Mouse (Mus musculus) stomach, embryonic 16.5 days (tissue): Measurements from ENCODE around the gene Skap2. TPM values are rescaled to one million over a fixed set of nuclear protein-coding genes. Genes with fewer than 3 reads are reported as not detected.

Source experiments
- ATAC-seq: fragments of 200-750 bp; cut with Nextera tagmentation; 2 replicates; pipeline ENCODE4 v1.8.0; 2017; ENCODE audit warnings: moderate number of reproducible peaks, moderate TSS enrichment; ENCODE audit not compliant: insufficient read depth, low FRiP score
- H3K27ac ChIP-seq: fragments of 300-500 bp; sonication (generic); 2 replicates; pipeline ENCODE4 v1.5.1; 2014; ENCODE audit warnings: low read length
- H3K27me3 ChIP-seq: fragments of 300-500 bp; sonication (generic); 2 replicates; pipeline ENCODE4 v1.6.1; 2014; ENCODE audit warnings: low read length, control low read depth, mixed read lengths; ENCODE audit not compliant: control insufficient read depth, insufficient read depth
- H3K36me3 ChIP-seq: fragments of 300-500 bp; sonication (generic); 2 replicates; pipeline ENCODE4 v1.6.1; 2014; ENCODE audit warnings: low read length; ENCODE audit not compliant: control insufficient read depth, insufficient read depth
- H3K4me1 ChIP-seq: fragments of 300-500 bp; sonication (generic); 2 replicates; pipeline ENCODE4 v1.6.1; 2014; ENCODE audit warnings: low read length, control low read depth, mixed read lengths; ENCODE audit not compliant: control insufficient read depth, insufficient read depth
- H3K4me2 ChIP-seq: fragments of 300-500 bp; sonication (generic); 2 replicates; pipeline ENCODE4 v1.6.1; 2014; ENCODE audit warnings: low read depth, low read length, mixed read lengths
- H3K4me3 ChIP-seq: fragments of 300-500 bp; sonication (generic); replicated peaks from 2 replicates; pipeline ENCODE4 v1.5.1; 2014; ENCODE audit warnings: mild to moderate bottlenecking, low read length
- H3K9ac ChIP-seq: fragments of 300-500 bp; sonication (generic); 2 replicates; pipeline ENCODE4 v1.6.1; 2014; ENCODE audit warnings: low read length
- H3K9me3 ChIP-seq: fragments of 300-500 bp; sonication (generic); replicated peaks from 2 replicates; pipeline ENCODE4 v1.6.1; 2016; ENCODE audit warnings: low read length, control low read depth; ENCODE audit not compliant: control insufficient read depth
- WGBS: fragments of 180-500 bp; shearing (Covaris S2); extraction: QIAGEN DNeasy Blood & Tissue Kit; methylation state at CpG from one replicate; pipeline ENCODE4 v1.1.7; 2014; 5-methylcytosine and 5-hydroxymethylcytosine counted together
- polyA plus RNA-seq: library from polyadenylated mRNA; unstranded; fragments of >200 nt; fragmentation: Nextera tagmentation; extraction: Ambion mirVana; gene quantifications from 2 replicates; pipeline ENCODE4 v1.2.1, GENCODE M21; 2015

Skap2 gene
- polyA plus RNA-seq, 1 experiment from 2014 or later: 44.6 TPM

DNA sequence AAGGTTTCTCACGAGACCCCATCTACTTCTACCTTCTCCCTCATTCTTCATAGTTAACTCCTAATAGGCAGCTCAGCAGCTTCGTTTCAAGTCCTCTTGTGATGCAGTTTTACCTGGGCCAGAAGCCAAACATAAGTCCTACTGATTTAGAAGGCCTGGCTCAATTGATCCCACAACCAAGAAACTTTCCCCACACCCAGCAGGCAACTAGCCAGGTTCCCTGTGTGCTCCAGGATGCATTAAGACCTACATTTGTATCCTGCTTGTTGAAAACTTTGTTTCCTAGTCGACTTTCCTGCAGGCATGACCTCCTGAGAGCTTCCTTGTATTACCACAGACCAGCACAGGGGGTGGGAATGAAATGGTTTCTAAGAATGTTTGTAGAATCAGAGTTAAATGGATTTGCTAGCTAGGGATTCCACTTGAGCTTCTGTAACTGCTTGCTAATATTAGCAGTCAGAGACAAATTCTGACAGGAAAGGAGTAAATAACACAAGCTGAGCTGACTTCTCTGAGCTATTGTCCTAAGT lies 125.4 kb downstream of the Skap2 start:
- peak; percentile 62; the same call in 1 of the 2 replicates for ATAC-seq
- H3K27me3 ChIP-seq: no peaks in the 10 kb centered on the region
- peaks cover 15% of the 10 kb centered on the region for H3K4me1 ChIP-seq
- no peaks in the 10 kb centered on the region for H3K36me3 ChIP-seq
- no peak overlapping the region for H3K4me3 ChIP-seq
- WGBS: 24% methylated on average over 3 of the region's 3 CpGs
- H3K9me3 ChIP-seq: no peaks in the 10 kb centered on the region
- H3K4me2 ChIP-seq: no peak overlapping the region
- peak overlapping the region; percentile 48 for H3K27ac ChIP-seq
- H3K9ac ChIP-seq: no peak overlapping the region

- H3K27ac ChIP-seq: no peak overlapping the region
- WGBS: 80% methylated on average over 5 of the region's 5 CpGs
These were observed 129.5 kb downstream of the Skap2 start for GRCm38 (mm10) chr6:51882880-51883274.

DNA sequence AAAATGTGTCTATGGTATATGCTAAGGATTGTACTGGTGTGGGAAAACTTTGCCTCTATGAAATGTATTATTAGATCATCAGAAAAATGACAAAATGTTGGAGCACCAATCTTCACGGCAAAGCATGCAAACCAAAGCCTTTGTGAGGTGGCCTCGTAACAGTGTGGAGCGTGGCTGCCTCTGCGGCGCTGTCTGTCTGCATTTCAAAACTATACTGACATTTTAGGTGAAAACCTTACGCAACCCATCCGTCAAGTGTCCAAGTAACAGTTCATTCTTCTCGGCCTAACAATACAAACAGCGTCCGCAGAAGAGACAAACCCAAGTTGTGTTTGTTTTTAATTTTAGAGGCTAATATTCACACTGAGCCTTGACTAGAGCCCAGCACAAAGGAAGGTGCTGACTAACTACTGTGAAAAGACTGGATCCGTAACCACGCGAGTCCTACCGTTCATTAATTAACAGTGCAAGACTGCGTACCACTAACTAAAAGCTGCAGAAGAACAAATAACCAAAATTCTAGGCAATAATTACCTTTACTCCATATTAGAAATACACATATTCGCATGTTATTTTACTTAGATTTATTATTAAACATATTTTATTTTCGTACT lies 130.0 kb downstream of the Skap2 start:
- no peak overlapping the region for H3K27ac ChIP-seq
- no peaks in the 10 kb centered on the region for H3K27me3 ChIP-seq
- WGBS: 69% methylated on average over 17 of the region's 17 CpGs
- no peaks in the 10 kb centered on the region for H3K9me3 ChIP-seq
- no peak overlapping the region for H3K4me2 ChIP-seq
- no peak overlapping the region for H3K9ac ChIP-seq
- H3K4me3 ChIP-seq: no peak overlapping the region
- H3K36me3 ChIP-seq: no peaks in the 10 kb centered on the region
- no peak for ATAC-seq
- H3K4me1 ChIP-seq: peaks cover 9% of the 10 kb centered on the region

More at GRCm38 (mm10) chr6:51882880-51883274, 129.5 kb downstream of the Skap2 start:
- Histone ChIP-seq H3K9ac (no peak overlapping the region), H3K4me3 (no peak overlapping the region), H3K36me3 (no peaks in the 10 kb centered on the region), H3K27me3 (no peaks in the 10 kb centered on the region), H3K4me1 (peaks cover 12% of the 10 kb centered on the region), H3K9me3 (no peaks in the 10 kb centered on the region), H3K4me2 (no peak overlapping the region)
- ATAC-seq: no peak

GRCm38 (mm10) chr6:51881181-51881968 lies 131.0 kb downstream of the Skap2 start:
- no peaks in the 10 kb centered on the region for H3K27me3 ChIP-seq
- no peaks in the 10 kb centered on the region for H3K9me3 ChIP-seq
- peak; percentile 59 for ATAC-seq
- no peak overlapping the region for H3K4me3 ChIP-seq
- no peak overlapping the region for H3K9ac ChIP-seq
- WGBS: 27% methylated on average over 13 of the region's 13 CpGs
- H3K4me2 ChIP-seq: peak overlapping the region; percentile 16
- H3K27ac ChIP-seq: peak overlapping the region; percentile 60
- peaks cover 6% of the 10 kb centered on the region for H3K4me1 ChIP-seq
- H3K36me3 ChIP-seq: no peaks in the 10 kb centered on the region

DNA sequence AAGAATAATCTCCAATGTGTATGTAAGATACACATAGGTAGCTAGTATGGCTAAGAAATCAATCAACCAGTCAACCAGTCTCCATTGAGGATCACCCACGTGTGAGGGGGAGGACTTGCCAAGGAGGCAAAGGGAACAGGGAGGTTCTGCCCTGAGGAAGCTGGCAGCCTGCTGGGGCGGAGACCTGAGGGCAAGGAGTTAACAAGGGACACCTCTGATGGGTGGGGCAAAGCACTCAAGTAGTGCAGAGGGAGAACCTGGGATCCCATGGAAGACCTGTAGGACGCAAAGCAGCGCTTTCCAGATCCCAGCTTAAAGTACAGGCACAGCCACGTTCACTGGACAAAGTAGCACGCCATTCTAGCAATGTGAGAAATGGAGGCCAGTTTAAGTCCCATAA lies 131.6 kb downstream of the Skap2 start:
- no peaks in the 10 kb centered on the region for H3K36me3 ChIP-seq

DNA sequence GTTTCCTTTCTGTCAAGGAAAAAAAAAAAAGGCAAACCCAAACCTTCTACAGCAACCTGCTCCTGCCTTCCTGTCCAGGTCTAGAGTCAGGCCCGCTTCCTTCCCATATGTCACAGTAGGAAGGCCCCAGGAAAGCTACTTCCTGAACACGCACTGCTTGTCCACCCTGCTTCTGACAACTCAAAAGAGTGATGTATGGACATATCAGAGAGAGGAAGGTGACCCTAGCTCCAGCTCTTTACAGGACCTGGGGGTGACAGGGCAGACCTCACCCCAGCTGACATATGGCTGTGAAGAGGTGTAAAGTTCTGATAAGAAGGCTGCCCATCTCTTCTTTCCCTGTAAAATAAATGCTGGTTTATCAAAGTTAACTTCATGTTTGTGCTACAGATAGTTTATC lies 133.8 kb downstream of the Skap2 start:
- no peaks in the 10 kb centered on the region for H3K9me3 ChIP-seq
- H3K36me3 ChIP-seq: no peaks in the 10 kb centered on the region
- no peak overlapping the region for H3K4me3 ChIP-seq
- H3K27ac ChIP-seq: no peak overlapping the region
- ATAC-seq: no peak
- WGBS: 86% methylated on average over 2 of the region's 2 CpGs
- H3K27me3 ChIP-seq: no peaks in the 10 kb centered on the region
- H3K4me1 ChIP-seq: peaks cover 6% of the 10 kb centered on the region
- H3K9ac ChIP-seq: no peak overlapping the region
- H3K4me2 ChIP-seq: no peak overlapping the region

More for the DNA sequence above, 131.6 kb downstream of the Skap2 start:
- peak overlapping the region; percentile 16 for H3K4me2 ChIP-seq
- 51% methylated on average over 6 of the region's 6 CpGs for WGBS
- ATAC-seq: peak; percentile 34
- no peaks in the 10 kb centered on the region for H3K9me3 ChIP-seq
- H3K9ac ChIP-seq: no peak overlapping the region
- H3K4me3 ChIP-seq: no peak overlapping the region
- H3K27ac ChIP-seq: peak overlapping the region; percentile 55
- H3K27me3 ChIP-seq: no peaks in the 10 kb centered on the region
- H3K4me1 ChIP-seq: peaks cover 6% of the 10 kb centered on the region

- ATAC-seq: no peak
- H3K4me3 ChIP-seq: no peak overlapping the region
- H3K36me3 ChIP-seq: no peaks in the 10 kb centered on the region
- H3K27me3 ChIP-seq: no peaks in the 10 kb centered on the region
- no peak overlapping the region for H3K27ac ChIP-seq
- peak overlapping the region; percentile 11; the same call in 1 of the 2 replicates for H3K9ac ChIP-seq
- H3K4me1 ChIP-seq: peaks cover 6% of the 10 kb centered on the region
- no peaks in the 10 kb centered on the region for H3K9me3 ChIP-seq
- 76% methylated on average over 13 of the region's 13 CpGs for WGBS
- no peak overlapping the region for H3K4me2 ChIP-seq
These were observed 135.4 kb downstream of the Skap2 start for GRCm38 (mm10) chr6:51876841-51877553.

- H3K27me3 ChIP-seq: no peaks in the 10 kb centered on the region
- no peak overlapping the region for H3K4me2 ChIP-seq
- H3K9ac ChIP-seq: no peak overlapping the region
- ATAC-seq: 0 out of 2 replicates have a peak, but pooled peaks have one; percentile 23
- WGBS: 39% methylated on average over 6 of the region's 6 CpGs
- no peaks in the 10 kb centered on the region for H3K36me3 ChIP-seq
- H3K4me1 ChIP-seq: peaks cover 4% of the 10 kb centered on the region
- H3K9me3 ChIP-seq: no peaks in the 10 kb centered on the region
- H3K4me3 ChIP-seq: no peak overlapping the region
- no peak overlapping the region for H3K27ac ChIP-seq
These were observed 136.3 kb downstream of the Skap2 start for GRCm38 (mm10) chr6:51875884-51876626.
